Mouse (Mus musculus) hindbrain, postnatal 0 days (tissue): ENCODE results near the gene Kcnt1. TPM values are rescaled to one million over a fixed set of nuclear protein-coding genes. Genes with fewer than 3 reads are reported as not detected.

ENCODE experiments used
- ATAC-seq: fragments of 200-750 bp; cut with Nextera tagmentation; 2 replicates; pipeline ENCODE4 v1.8.0; 2017; ENCODE audit warnings: mild to moderate bottlenecking, moderate TSS enrichment, moderate library complexity
- DNase-seq: peaks from one replicate; pipeline ENCODE4 v3.0.0-alpha.2; 2015; ENCODE audit warnings: low spot score
- H3K27ac ChIP-seq: fragments of 300-500 bp; sonication (generic); 2 replicates; pipeline ENCODE4 v1.5.1; 2014; ENCODE audit warnings: mild to moderate bottlenecking
- H3K27me3 ChIP-seq: fragments of 300-500 bp; sonication (generic); 2 replicates; pipeline ENCODE4 v1.6.1; 2014; ENCODE audit warnings: low read length, mixed read lengths; ENCODE audit not compliant: insufficient read depth
- H3K36me3 ChIP-seq: fragments of 300-500 bp; sonication (generic); 2 replicates; pipeline ENCODE4 v1.6.1; 2014; ENCODE audit warnings: low read length, mixed read lengths; ENCODE audit not compliant: insufficient read depth
- H3K4me1 ChIP-seq: fragments of 300-500 bp; sonication (generic); 2 replicates; pipeline ENCODE4 v1.6.1; 2014; ENCODE audit warnings: antibody characterized with exemption, low read length, mixed read lengths; ENCODE audit not compliant: insufficient read depth
- H3K4me2 ChIP-seq: fragments of 300-500 bp; sonication (generic); 2 replicates; pipeline ENCODE4 v1.6.1; 2014; ENCODE audit warnings: low read depth, mild to moderate bottlenecking, low read length, moderate library complexity, mixed read lengths
- H3K4me3 ChIP-seq: fragments of 300-500 bp; sonication (generic); 2 replicates; pipeline ENCODE4 v1.5.1; 2014; ENCODE audit warnings: low read length
- H3K9ac ChIP-seq: fragments of 300-500 bp; sonication (generic); replicated peaks from 2 replicates; pipeline ENCODE4 v1.6.1; 2014; ENCODE audit warnings: mild to moderate bottlenecking, low read length, moderate library complexity, mixed read lengths
- H3K9me3 ChIP-seq: fragments of 300-500 bp; sonication (generic); 2 replicates; pipeline ENCODE4 v1.6.1; 2016; ENCODE audit warnings: low read length, mixed read lengths
- CTCF ChIP-seq: IDR thresholded peaks from 2 replicates; pipeline ENCODE4 v1.5.1; 2016; ENCODE audit warnings: antibody characterized with exemption, control low read depth, low read depth
- WGBS: fragments of 180-500 bp; shearing (Covaris S2); extraction: QIAGEN DNeasy Blood & Tissue Kit; methylation state at CpG from one replicate; pipeline ENCODE4 v1.1.7; 2014; 5-methylcytosine and 5-hydroxymethylcytosine counted together
- polyA plus RNA-seq: library from polyadenylated mRNA; unstranded; fragments of >200 nt; fragmentation: Nextera tagmentation; extraction: Ambion mirVana; gene quantifications from 2 replicates; pipeline ENCODE4 v1.2.1, GENCODE M21; 2015
- total RNA-seq: library from RNA; depleted of rRNA; stranded (reverse); fragments of >200 nt; gene quantifications from 2 replicates; pipeline ENCODE4 v1.2.3, GENCODE M21; 2014

The Kcnt1 gene
- total and polyA plus RNA-seq, 2 experiments from 2014 or later = 21.9 to 52.8 TPM

- DNase-seq (peak; percentile 82), ATAC-seq (peak; percentile 92)
- Histone ChIP-seq H3K4me3 (no peak overlapping the region), H3K27ac (peak overlapping the region; percentile 61; the same call in 1 of the 2 replicates), H3K4me2 (no peak overlapping the region), H3K4me1 (no peaks in the 10 kb centered on the region), H3K9ac (no peak overlapping the region), H3K36me3 (no peaks in the 10 kb centered on the region), H3K9me3 (no peaks in the 10 kb centered on the region), H3K27me3 (no peaks in the 10 kb centered on the region)
- WGBS = 45% methylated on average over 3 of the region's 3 CpGs
- no peak for TF ChIP-seq CTCF
Observed at GRCm38 (mm10) chr2:25852626-25853025, 10.9 kb upstream of the Kcnt1 start.

- no peak overlapping the region for H3K9ac ChIP-seq
- H3K36me3 ChIP-seq = no peaks in the 10 kb centered on the region
- DNase-seq = no peak
- H3K4me3 ChIP-seq = no peak overlapping the region
- no peak for TF ChIP-seq CTCF
- no peak overlapping the region for H3K27ac ChIP-seq
- no peak for ATAC-seq
- no peaks in the 10 kb centered on the region for H3K27me3 ChIP-seq
- 78% methylated on average over 5 of the region's 5 CpGs for WGBS
- H3K4me1 ChIP-seq = no peaks in the 10 kb centered on the region
- H3K9me3 ChIP-seq = no peaks in the 10 kb centered on the region
- no peak overlapping the region for H3K4me2 ChIP-seq
Observed at GRCm38 (mm10) chr2:25853998-25854397, 9.5 kb upstream of the Kcnt1 start.

GRCm38 (mm10) chr2:25859891-25860290 is 3.6 kb upstream of the Kcnt1 start:
- TF ChIP-seq CTCF = no peak
- Histone ChIP-seq H3K9ac (no peak overlapping the region), H3K27ac (no peak overlapping the region), H3K36me3 (no peaks in the 10 kb centered on the region), H3K27me3 (no peaks in the 10 kb centered on the region), H3K4me1 (peaks cover 14% of the 10 kb centered on the region), H3K9me3 (no peaks in the 10 kb centered on the region), H3K4me3 (no peak overlapping the region), H3K4me2 (no peak overlapping the region)
- no peak for DNase-seq
- WGBS = 80% methylated on average over 3 of the region's 3 CpGs
- no peak for ATAC-seq

GRCm38 (mm10) chr2:25862038-25862437 is 1.5 kb upstream of the Kcnt1 start:
- Histone ChIP-seq H3K9me3 (no peaks in the 10 kb centered on the region), H3K4me2 (no peak overlapping the region), H3K4me1 (peaks cover 14% of the 10 kb centered on the region), H3K27me3 (no peaks in the 10 kb centered on the region), H3K9ac (no peak overlapping the region), H3K27ac (peak overlapping the region; percentile 64; the same call in 1 of the 2 replicates), H3K36me3 (no peaks in the 10 kb centered on the region), H3K4me3 (no peak overlapping the region)
- TF ChIP-seq CTCF = no peak
- ATAC-seq (no peak), DNase-seq (peak; percentile 12)
- 52% methylated on average over 2 of the region's 2 CpGs for WGBS

- H3K4me3 ChIP-seq = no peak overlapping the region
- H3K36me3 ChIP-seq = no peaks in the 10 kb centered on the region
- WGBS = 48% methylated on average over 5 of the region's 5 CpGs
- H3K9ac ChIP-seq = no peak overlapping the region
- peak overlapping the region; percentile 98 for H3K4me2 ChIP-seq
- H3K27me3 ChIP-seq = no peaks in the 10 kb centered on the region
- DNase-seq (peak; percentile 57), ATAC-seq (0 out of 2 replicates have a peak, but pooled peaks have one; percentile 2)
- no peaks in the 10 kb centered on the region for H3K9me3 ChIP-seq
- TF ChIP-seq CTCF = no peak
- H3K4me1 ChIP-seq = peaks cover 14% of the 10 kb centered on the region
- H3K27ac ChIP-seq = peak overlapping the region; percentile 64
Observed at GRCm38 (mm10) chr2:25862696-25863270, 751 bp upstream of the Kcnt1 start.

- peaks cover 14% of the 10 kb centered on the region for H3K4me1 ChIP-seq
- no peaks in the 10 kb centered on the region for H3K9me3 ChIP-seq
- ATAC-seq (no peak), DNase-seq (peak; percentile 31)
- H3K36me3 ChIP-seq = no peaks in the 10 kb centered on the region
- H3K4me2 ChIP-seq = peak overlapping the region; percentile 98
- H3K9ac ChIP-seq = peak overlapping the region; percentile 56
- no peaks in the 10 kb centered on the region for H3K27me3 ChIP-seq
- peak overlapping the region; percentile 59 for H3K4me3 ChIP-seq
- peak overlapping the region; percentile 54; the same call in 1 of the 2 replicates for H3K27ac ChIP-seq
- 4% methylated on average over 18 of the region's 18 CpGs for WGBS
- TF ChIP-seq CTCF = peak; percentile 32; the same call in 1 of the 2 replicates
Observed at GRCm38 (mm10) chr2:25864230-25864629, 696 bp downstream of the Kcnt1 start.

- 0% methylated on average over 4 of the region's 4 CpGs for WGBS
- Histone ChIP-seq H3K4me1 (peaks cover 14% of the 10 kb centered on the region), H3K4me3 (no peak overlapping the region; the same call in 1 of the 2 replicates), H3K36me3 (no peaks in the 10 kb centered on the region), H3K9me3 (no peaks in the 10 kb centered on the region), H3K4me2 (peak overlapping the region; percentile 98; the same call in 1 of the 2 replicates), H3K27ac (peak overlapping the region; percentile 36; the same call in 1 of the 2 replicates), H3K27me3 (no peaks in the 10 kb centered on the region), H3K9ac (no peak overlapping the region)
- DNase-seq = peak; percentile 82
- TF ChIP-seq CTCF = peak; percentile 51; the same call in 1 of the 2 replicates
- peak; percentile 57 for ATAC-seq
Observed at GRCm38 (mm10) chr2:25865412-25865811, 1.9 kb downstream of the Kcnt1 start.
